Mouse (Mus musculus): ENCODE data around the gene Slc4a4. TPM values are rescaled to one million over a fixed set of nuclear protein-coding genes. Genes with fewer than 3 reads are reported as not detected.

The Slc4a4 gene
- polyA plus RNA-seq, 1 experiment from 2014 or later = 2.6 TPM

GRCm38 (mm10) chr5:88939782-88940181 is 53.2 kb downstream of the Slc4a4 start:
- Histone ChIP-seq H3K27me3 (ENCODE audit: control insufficient read depth, insufficient read depth, low read length) (no peaks in the 10 kb centered on the region), H3K9ac (ENCODE audit: low read length) (no peak overlapping the region), H3K9me3 (replicated peaks; ENCODE audit: control insufficient read depth, low read length) (no peaks in the 10 kb centered on the region), H3K4me2 (ENCODE audit: low read depth, low read length) (no peak overlapping the region), H3K4me1 (ENCODE audit: control insufficient read depth, insufficient read depth, low read length) (0 out of 2 replicates have a peak, but pooled peaks cover 3% of the 10 kb centered on the region), H3K36me3 (ENCODE audit: control insufficient read depth, insufficient read depth, low read length) (no peaks in the 10 kb centered on the region), H3K4me3 (replicated peaks; ENCODE audit: low read length) (no peak overlapping the region), H3K27ac (ENCODE audit: low read length) (no peak overlapping the region)
- 86% methylated on average over 2 of the region's 2 CpGs for WGBS
- ATAC-seq (ENCODE audit: insufficient read depth, low FRiP score) = no peak

- H3K4me1 ChIP-seq (ENCODE audit: control insufficient read depth, insufficient read depth, low read length) = 0 out of 2 replicates have a peak, but pooled peaks cover 3% of the 10 kb centered on the region
- no peak overlapping the region for H3K4me2 ChIP-seq (ENCODE audit: low read depth, low read length)
- no peaks in the 10 kb centered on the region for H3K36me3 ChIP-seq (ENCODE audit: control insufficient read depth, insufficient read depth, low read length)
- no peak for ATAC-seq (ENCODE audit: insufficient read depth, low FRiP score)
- no peaks in the 10 kb centered on the region for H3K27me3 ChIP-seq (ENCODE audit: control insufficient read depth, insufficient read depth, low read length)
- no peak overlapping the region for H3K9ac ChIP-seq (ENCODE audit: low read length)
- H3K4me3 ChIP-seq (replicated peaks; ENCODE audit: low read length) = no peak overlapping the region
- no peak overlapping the region for H3K27ac ChIP-seq (ENCODE audit: low read length)
- WGBS = 83% methylated on average over 7 of the region's 7 CpGs
- H3K9me3 ChIP-seq (replicated peaks; ENCODE audit: control insufficient read depth, low read length) = no peaks in the 10 kb centered on the region
Observed at GRCm38 (mm10) chr5:88941905-88942304, 55.3 kb downstream of the Slc4a4 start.

GRCm38 (mm10) chr5:88945661-88946339 is 59.2 kb downstream of the Slc4a4 start:
- H3K9me3 ChIP-seq (replicated peaks; ENCODE audit: control insufficient read depth, low read length) = no peaks in the 10 kb centered on the region
- no peak overlapping the region for H3K4me3 ChIP-seq (replicated peaks; ENCODE audit: low read length)
- 88% methylated on average over 10 of the region's 10 CpGs for WGBS
- ATAC-seq (ENCODE audit: insufficient read depth, low FRiP score) = no peak
- H3K36me3 ChIP-seq (ENCODE audit: control insufficient read depth, insufficient read depth, low read length) = no peaks in the 10 kb centered on the region
- no peak overlapping the region for H3K4me2 ChIP-seq (ENCODE audit: low read depth, low read length)
- no peaks in the 10 kb centered on the region for H3K4me1 ChIP-seq (ENCODE audit: control insufficient read depth, insufficient read depth, low read length)
- H3K27me3 ChIP-seq (ENCODE audit: control insufficient read depth, insufficient read depth, low read length) = no peaks in the 10 kb centered on the region
- H3K27ac ChIP-seq (ENCODE audit: low read length) = no peak overlapping the region
- H3K9ac ChIP-seq (ENCODE audit: low read length) = no peak overlapping the region

- no peaks in the 10 kb centered on the region for H3K4me1 ChIP-seq (ENCODE audit: control insufficient read depth, insufficient read depth, low read length)
- no peak for ATAC-seq (ENCODE audit: insufficient read depth, low FRiP score)
- no peak overlapping the region for H3K4me2 ChIP-seq (ENCODE audit: low read depth, low read length)
- WGBS = 89% methylated on average over 7 of the region's 7 CpGs
- H3K36me3 ChIP-seq (ENCODE audit: control insufficient read depth, insufficient read depth, low read length) = no peaks in the 10 kb centered on the region
- no peaks in the 10 kb centered on the region for H3K27me3 ChIP-seq (ENCODE audit: control insufficient read depth, insufficient read depth, low read length)
- H3K4me3 ChIP-seq (replicated peaks; ENCODE audit: low read length) = no peak overlapping the region
- no peaks in the 10 kb centered on the region for H3K9me3 ChIP-seq (replicated peaks; ENCODE audit: control insufficient read depth, low read length)
- H3K27ac ChIP-seq (ENCODE audit: low read length) = no peak overlapping the region
- no peak overlapping the region for H3K9ac ChIP-seq (ENCODE audit: low read length)
Observed at GRCm38 (mm10) chr5:88950337-88950736, 63.7 kb downstream of the Slc4a4 start.

- no peak overlapping the region for H3K4me3 ChIP-seq (replicated peaks; ENCODE audit: low read length)
- no peak for ATAC-seq (ENCODE audit: insufficient read depth, low FRiP score)
- 77% methylated on average over 17 of the region's 17 CpGs for WGBS
- H3K27me3 ChIP-seq (ENCODE audit: control insufficient read depth, insufficient read depth, low read length) = no peaks in the 10 kb centered on the region
- H3K9me3 ChIP-seq (replicated peaks; ENCODE audit: control insufficient read depth, low read length) = no peaks in the 10 kb centered on the region
- H3K4me1 ChIP-seq (ENCODE audit: control insufficient read depth, insufficient read depth, low read length) = no peaks in the 10 kb centered on the region
- no peak overlapping the region for H3K4me2 ChIP-seq (ENCODE audit: low read depth, low read length)
- no peak overlapping the region for H3K9ac ChIP-seq (ENCODE audit: low read length)
- no peak overlapping the region for H3K27ac ChIP-seq (ENCODE audit: low read length)
- H3K36me3 ChIP-seq (ENCODE audit: control insufficient read depth, insufficient read depth, low read length) = no peaks in the 10 kb centered on the region
Observed at GRCm38 (mm10) chr5:88952757-88953577, 66.3 kb downstream of the Slc4a4 start.

GRCm38 (mm10) chr5:88957735-88958134 is 71.1 kb downstream of the Slc4a4 start:
- Histone ChIP-seq H3K27me3 (ENCODE audit: control insufficient read depth, insufficient read depth, low read length) (no peaks in the 10 kb centered on the region), H3K27ac (ENCODE audit: low read length) (no peak overlapping the region), H3K4me2 (ENCODE audit: low read depth, low read length) (no peak overlapping the region), H3K9me3 (replicated peaks; ENCODE audit: control insufficient read depth, low read length) (no peaks in the 10 kb centered on the region), H3K9ac (ENCODE audit: low read length) (no peak overlapping the region), H3K4me3 (replicated peaks; ENCODE audit: low read length) (no peak overlapping the region), H3K4me1 (ENCODE audit: control insufficient read depth, insufficient read depth, low read length) (no peaks in the 10 kb centered on the region), H3K36me3 (ENCODE audit: control insufficient read depth, insufficient read depth, low read length) (no peaks in the 10 kb centered on the region)
- no peak for ATAC-seq (ENCODE audit: insufficient read depth, low FRiP score)
- 71% methylated on average over 5 of the region's 5 CpGs for WGBS

GRCm38 (mm10) chr5:88958966-88959365 is 72.3 kb downstream of the Slc4a4 start:
- Histone ChIP-seq H3K4me2 (ENCODE audit: low read depth, low read length) (no peak overlapping the region), H3K4me1 (ENCODE audit: control insufficient read depth, insufficient read depth, low read length) (no peaks in the 10 kb centered on the region), H3K4me3 (replicated peaks; ENCODE audit: low read length) (no peak overlapping the region), H3K36me3 (ENCODE audit: control insufficient read depth, insufficient read depth, low read length) (no peaks in the 10 kb centered on the region), H3K27me3 (ENCODE audit: control insufficient read depth, insufficient read depth, low read length) (no peaks in the 10 kb centered on the region), H3K9ac (ENCODE audit: low read length) (no peak overlapping the region), H3K27ac (ENCODE audit: low read length) (no peak overlapping the region), H3K9me3 (replicated peaks; ENCODE audit: control insufficient read depth, low read length) (no peaks in the 10 kb centered on the region)
- ATAC-seq (ENCODE audit: insufficient read depth, low FRiP score) = no peak
- 90% methylated on average over 5 of the region's 5 CpGs for WGBS

GRCm38 (mm10) chr5:88959412-88959811 is 72.8 kb downstream of the Slc4a4 start:
- ATAC-seq (ENCODE audit: insufficient read depth, low FRiP score) = no peak
- Histone ChIP-seq H3K36me3 (ENCODE audit: control insufficient read depth, insufficient read depth, low read length) (no peaks in the 10 kb centered on the region), H3K9me3 (replicated peaks; ENCODE audit: control insufficient read depth, low read length) (no peaks in the 10 kb centered on the region), H3K27ac (ENCODE audit: low read length) (no peak overlapping the region), H3K4me3 (replicated peaks; ENCODE audit: low read length) (no peak overlapping the region), H3K4me1 (ENCODE audit: control insufficient read depth, insufficient read depth, low read length) (no peaks in the 10 kb centered on the region), H3K9ac (ENCODE audit: low read length) (no peak overlapping the region), H3K27me3 (ENCODE audit: control insufficient read depth, insufficient read depth, low read length) (no peaks in the 10 kb centered on the region), H3K4me2 (ENCODE audit: low read depth, low read length) (no peak overlapping the region)
- whole genome bisulfite sequencing = 87% methylated on average over 6 of the region's 6 CpGs

GRCm38 (mm10) chr5:88960342-88961105 is 73.9 kb downstream of the Slc4a4 start:
- Histone ChIP-seq H3K4me3 (replicated peaks; ENCODE audit: low read length) (no peak overlapping the region), H3K9me3 (replicated peaks; ENCODE audit: control insufficient read depth, low read length) (no peaks in the 10 kb centered on the region), H3K4me1 (ENCODE audit: control insufficient read depth, insufficient read depth, low read length) (no peaks in the 10 kb centered on the region), H3K4me2 (ENCODE audit: low read depth, low read length) (no peak overlapping the region), H3K9ac (ENCODE audit: low read length) (no peak overlapping the region), H3K27me3 (ENCODE audit: control insufficient read depth, insufficient read depth, low read length) (no peaks in the 10 kb centered on the region), H3K27ac (ENCODE audit: low read length) (no peak overlapping the region), H3K36me3 (ENCODE audit: control insufficient read depth, insufficient read depth, low read length) (no peaks in the 10 kb centered on the region)
- no peak for ATAC-seq (ENCODE audit: insufficient read depth, low FRiP score)
- 75% methylated on average over 5 of the region's 5 CpGs for WGBS

Measured in stomach, embryonic 16.5 days (tissue).